Mouse (Mus musculus): ENCODE measurements around the gene Shbg. TPM values are rescaled to one million over a fixed set of nuclear protein-coding genes. Genes with fewer than 3 reads are reported as not detected.
"Not testable (repeated sequence)": the region's sequence is repeated elsewhere in the genome, so short reads cannot be mapped to it uniquely, and the experiment has no call there.

The Shbg gene
- total RNA-seq, 4 experiments from 2014 or later, result not detected

GRCm38 (mm10) chr11:69629802-69630201 is 12.1 kb upstream of the Shbg start:
- DNase-seq, result no peak

- peak; percentile 65 for DNase-seq
These were observed 10.6 kb upstream of the Shbg start for GRCm38 (mm10) chr11:69628286-69628685.

- not testable (repeated sequence) for DNase-seq
These were observed 6.6 kb upstream of the Shbg start for GRCm38 (mm10) chr11:69624339-69624738.

GRCm38 (mm10) chr11:69623006-69623405 is 5.3 kb upstream of the Shbg start:
- no peak for DNase-seq

GRCm38 (mm10) chr11:69622406-69622805 is 4.7 kb upstream of the Shbg start:
- no peak for DNase-seq

GRCm38 (mm10) chr11:69621571-69622268 is 4.0 kb upstream of the Shbg start, which contains the start of gene Sat2:
Gene Sat2, plus strand, starts transcription at chr11:69622024.
- no peak for DNase-seq

- no peak for DNase-seq
These were observed 2.8 kb upstream of the Shbg start for GRCm38 (mm10) chr11:69620394-69621081.

GRCm38 (mm10) chr11:69616781-69617180 is 924 bp downstream of the Shbg start:
- no peak for DNase-seq

GRCm38 (mm10) chr11:69614257-69614588 is 3.5 kb downstream of the Shbg start:
- DNase-seq, result not testable (repeated sequence)

- peak; percentile 81 for DNase-seq
These were observed 4.0 kb downstream of the Shbg start for GRCm38 (mm10) chr11:69613553-69614256.

- no peak for DNase-seq
These were observed 6.8 kb downstream of the Shbg start for GRCm38 (mm10) chr11:69610899-69611298.

GRCm38 (mm10) chr11:69609416-69609815 is 8.3 kb downstream of the Shbg start:
- no peak for DNase-seq

- DNase-seq, result no peak
These were observed 9.2 kb downstream of the Shbg start for GRCm38 (mm10) chr11:69608525-69608924.

- no peak for DNase-seq
These were observed 10.9 kb downstream of the Shbg start for GRCm38 (mm10) chr11:69606832-69607231.

- no peak for DNase-seq
These were observed 11.3 kb downstream of the Shbg start for GRCm38 (mm10) chr11:69606491-69606795.

- peak; percentile 56 for DNase-seq
These were observed 11.8 kb downstream of the Shbg start, which contains the start of gene Atp1b2 for GRCm38 (mm10) chr11:69605726-69606490. Gene Atp1b2, minus strand, starts transcription at chr11:69605942.

GRCm38 (mm10) chr11:69604795-69605664 is 12.7 kb downstream of the Shbg start:
- no peak for DNase-seq

GRCm38 (mm10) chr11:69604347-69604746 is 13.4 kb downstream of the Shbg start:
- no peak for DNase-seq

GRCm38 (mm10) chr11:69603516-69603915 is 14.2 kb downstream of the Shbg start:
- DNase-seq, result no peak

GRCm38 (mm10) chr11:69601768-69602167 is 15.9 kb downstream of the Shbg start:
- no peak for DNase-seq

GRCm38 (mm10) chr11:69600098-69600497 is 17.6 kb downstream of the Shbg start:
- no peak for DNase-seq

GRCm38 (mm10) chr11:69599436-69599835 is 18.3 kb downstream of the Shbg start:
- no peak for DNase-seq

Data from adrenal gland, adult 8-10 months (tissue).